Mouse (Mus musculus) ES-Bruce4 (cell line): ENCODE measurements around the gene Csnk2a1. TPM values are rescaled to one million over a fixed set of nuclear protein-coding genes. Genes with fewer than 3 reads are reported as not detected.
A peak's percentile ranks its signal among the peaks of the same experiment; 100 is the strongest.

Experiments
- H3K27ac ChIP-seq: 2 replicates; pipeline ENCODE4 v1.5.1; 2012; ENCODE audit warnings: low read length, inconsistent platforms; ENCODE audit not compliant: insufficient read depth
- H3K27me3 ChIP-seq: 2 replicates; pipeline ENCODE4 v1.6.1; 2012; ENCODE audit warnings: mild to moderate bottlenecking, low read length, inconsistent platforms; ENCODE audit not compliant: control insufficient read depth, poor library complexity, insufficient read depth, severe bottlenecking
- H3K36me3 ChIP-seq: 2 replicates; pipeline ENCODE4 v1.6.1; 2012; ENCODE audit warnings: inconsistent platforms, mild to moderate bottlenecking, low read length, moderate library complexity; ENCODE audit not compliant: control insufficient read depth, poor library complexity, insufficient read depth, severe bottlenecking
- H3K4me1 ChIP-seq: one replicate; pipeline ENCODE4 v1.8.1; 2011; ENCODE audit warnings: low read length; ENCODE audit not compliant: control insufficient read depth, insufficient read depth
- H3K4me3 ChIP-seq: 2 replicates; pipeline ENCODE4 v1.5.1; 2011; ENCODE audit warnings: low read depth, mild to moderate bottlenecking, low read length
- H3K9ac ChIP-seq: 2 replicates; pipeline ENCODE4 v1.6.1; 2012; ENCODE audit warnings: low read depth, mild to moderate bottlenecking, inconsistent platforms; ENCODE audit not compliant: poor library complexity, severe bottlenecking
- H3K9me3 ChIP-seq: replicated peaks from 2 replicates; pipeline ENCODE4 v1.6.1; 2012; ENCODE audit warnings: mild to moderate bottlenecking, low read length, inconsistent platforms; ENCODE audit not compliant: control insufficient read depth, poor library complexity, insufficient read depth, severe bottlenecking
- CTCF ChIP-seq: IDR thresholded peaks from one replicate; pipeline ENCODE4 v1.8.1; 2011; ENCODE audit warnings: low read depth, low read length
- EP300 ChIP-seq: IDR thresholded peaks from 2 replicates; pipeline ENCODE4 v1.6.1; 2011; ENCODE audit warnings: low read depth, low read length; ENCODE audit not compliant: insufficient read depth
- POLR2A ChIP-seq: IDR thresholded peaks from one replicate; pipeline ENCODE4 v1.8.1; 2011; ENCODE audit warnings: low read length; ENCODE audit not compliant: insufficient read depth
- polyA plus RNA-seq: library from polyadenylated mRNA; stranded (reverse); fragments of >200 nt; gene quantifications from 2 replicates; pipeline ENCODE4 v1.2.4, GENCODE M21; 2011; ENCODE audit warnings: low read depth; ENCODE audit not compliant: missing spikeins, insufficient read depth, insufficient read length

The Csnk2a1 gene
- polyA plus RNA-seq, 1 experiment = 280 TPM

GRCm38 (mm10) chr2:152187132-152187531 is 39.5 kb upstream of the Csnk2a1 start:
- Histone ChIP-seq H3K4me1 (peaks cover 10% of the 10 kb centered on the region), H3K4me3 (no peak overlapping the region), H3K27me3 (no peaks in the 10 kb centered on the region), H3K27ac (no peak overlapping the region), H3K9me3 (0 out of 2 replicates have a peak, but pooled peaks cover 3% of the 10 kb centered on the region), H3K36me3 (peaks cover 5% of the 10 kb centered on the region), H3K9ac (no peak overlapping the region)
- TF ChIP-seq CTCF (no peak), EP300 (no peak), POLR2A (no peak)

- peak overlapping the region; percentile 76 for H3K27ac ChIP-seq
- no peak for TF ChIP-seq EP300
- TF ChIP-seq POLR2A = no peak
- TF ChIP-seq CTCF = no peak
- no peaks in the 10 kb centered on the region for H3K27me3 ChIP-seq
These were observed 37.4 kb upstream of the Csnk2a1 start for GRCm38 (mm10) chr2:152189213-152189612.

DNA sequence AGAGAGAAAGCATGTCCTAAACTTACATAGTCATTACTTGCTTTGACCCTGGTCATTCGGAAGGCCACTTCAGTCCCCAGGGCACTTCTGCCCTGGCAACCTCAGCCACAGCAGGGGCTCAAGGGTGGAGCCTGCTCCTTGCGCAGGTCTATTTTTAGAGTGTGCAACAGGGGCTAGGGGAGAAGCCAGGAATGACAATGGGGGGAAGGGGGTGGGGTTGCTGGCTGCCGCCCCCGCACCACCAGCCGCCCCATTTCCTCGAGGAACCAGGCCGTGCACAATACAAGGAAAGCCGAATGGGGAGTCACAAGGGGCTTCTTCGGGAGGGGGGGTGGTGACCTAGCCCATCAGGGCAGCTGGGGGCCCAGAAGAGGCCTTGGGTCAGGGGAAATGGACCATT is 37.0 kb upstream of the Csnk2a1 start:
- TF ChIP-seq EP300 = peak; percentile 88
- no peak for TF ChIP-seq POLR2A
- TF ChIP-seq CTCF = no peak
- peak overlapping the region; percentile 76 for H3K27ac ChIP-seq
- 0 out of 2 replicates have a peak overlapping the region, but pooled peaks have one; percentile 13 for H3K9ac ChIP-seq
- H3K36me3 ChIP-seq = no peaks in the 10 kb centered on the region
- H3K4me1 ChIP-seq = peaks cover 10% of the 10 kb centered on the region
- H3K9me3 ChIP-seq = 0 out of 2 replicates have a peak, but pooled peaks cover 1% of the 10 kb centered on the region
- no peaks in the 10 kb centered on the region for H3K27me3 ChIP-seq
- peak overlapping the region; percentile 18; the same call in 1 of the 2 replicates for H3K4me3 ChIP-seq

More at GRCm38 (mm10) chr2:152189213-152189612, 37.4 kb upstream of the Csnk2a1 start:
- H3K4me1 ChIP-seq = peaks cover 10% of the 10 kb centered on the region
- H3K4me3 ChIP-seq = peak overlapping the region; percentile 18
- 0 out of 2 replicates have a peak, but pooled peaks cover 3% of the 10 kb centered on the region for H3K9me3 ChIP-seq
- no peak overlapping the region for H3K9ac ChIP-seq
- H3K36me3 ChIP-seq = no peaks in the 10 kb centered on the region

DNA sequence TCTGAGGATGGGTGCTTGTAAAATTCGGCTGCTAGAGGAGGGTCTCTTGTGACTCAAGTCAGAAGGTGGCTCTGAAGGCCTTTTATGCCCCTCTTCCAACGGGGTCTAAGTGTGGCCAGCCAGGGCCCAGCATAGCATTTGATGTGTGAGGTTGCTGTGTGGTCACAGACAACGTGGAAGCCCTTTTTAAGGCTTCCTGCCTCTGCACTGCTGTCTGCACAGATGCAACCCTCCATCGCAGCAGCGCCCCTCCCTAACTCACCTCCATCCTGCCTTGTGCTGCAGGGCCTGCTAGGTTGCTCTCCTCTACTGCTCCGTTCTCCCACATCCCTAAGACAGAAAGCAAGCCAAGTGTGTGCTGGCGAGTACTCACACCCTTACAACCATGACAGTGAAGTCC is 36.5 kb upstream of the Csnk2a1 start:
- Histone ChIP-seq H3K9ac (peak overlapping the region; percentile 13; the same call in 1 of the 2 replicates), H3K4me1 (peaks cover 10% of the 10 kb centered on the region), H3K27ac (peak overlapping the region; percentile 62), H3K36me3 (no peaks in the 10 kb centered on the region), H3K4me3 (peak overlapping the region; percentile 4; the same call in 1 of the 2 replicates), H3K27me3 (no peaks in the 10 kb centered on the region), H3K9me3 (no peaks in the 10 kb centered on the region)
- no peak for TF ChIP-seq CTCF
- TF ChIP-seq EP300 = no peak
- no peak for TF ChIP-seq POLR2A

GRCm38 (mm10) chr2:152192591-152193345 is 33.9 kb upstream of the Csnk2a1 start:
- TF ChIP-seq POLR2A (no peak), CTCF (no peak), EP300 (no peak)
- Histone ChIP-seq H3K9ac (no peak overlapping the region), H3K27ac (no peak overlapping the region), H3K36me3 (no peaks in the 10 kb centered on the region), H3K9me3 (no peaks in the 10 kb centered on the region), H3K4me1 (peaks cover 10% of the 10 kb centered on the region), H3K27me3 (no peaks in the 10 kb centered on the region), H3K4me3 (no peak overlapping the region)

GRCm38 (mm10) chr2:152193346-152193710 is 33.3 kb upstream of the Csnk2a1 start:
- Histone ChIP-seq H3K9ac (no peak overlapping the region), H3K4me1 (peaks cover 10% of the 10 kb centered on the region), H3K9me3 (no peaks in the 10 kb centered on the region), H3K36me3 (no peaks in the 10 kb centered on the region), H3K4me3 (no peak overlapping the region), H3K27me3 (no peaks in the 10 kb centered on the region), H3K27ac (no peak overlapping the region)
- TF ChIP-seq EP300 (no peak), CTCF (no peak)
